Mouse (Mus musculus): ENCODE results near the gene Srp54a.

DNA sequence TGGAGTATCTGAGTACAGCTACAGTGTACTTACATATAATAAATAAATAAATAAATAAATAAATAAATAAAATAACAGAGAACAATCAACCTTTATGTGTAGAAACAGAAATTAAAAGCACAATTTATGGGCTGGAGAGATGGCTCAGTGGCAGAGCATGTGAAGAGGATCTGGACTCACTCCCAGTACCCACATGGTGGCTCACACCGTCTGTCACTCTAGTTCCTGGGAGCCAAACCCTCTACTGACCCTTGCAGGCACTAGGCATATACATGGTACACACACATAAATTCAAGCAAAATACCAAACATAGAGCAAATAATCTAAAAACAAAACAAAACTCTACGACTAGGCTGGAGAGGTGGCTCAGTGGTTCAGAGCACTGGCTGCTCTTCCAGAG is 4.8 kb upstream of the Srp54a start:
- TF ChIP-seq FLI1 (IDR thresholded peaks at IDR 0.05; ENCODE audit: low read length) (no peak), GATA1 (IDR thresholded peaks at IDR 0.05; ENCODE audit: borderline replicate concordance, low read length) (no peak)

Measured in megakaryocyte, embryonic 14.5 days (primary cell).